Mouse (Mus musculus) spleen, postnatal 10 days (tissue): Measurements from ENCODE around the gene Bax.

ENCODE experiments used
- DNase-seq, 2 experiments: peaks; one replicate each; pipeline ENCODE4 v3.0.0; 2021 to 2022; ENCODE audit warnings: low spot score in 2 of 2

Gene Bax

GRCm38 (mm10) chr7:45456721-45457203 is 9.9 kb downstream of the Bax start:
- no peak for DNase-seq

GRCm38 (mm10) chr7:45455932-45456696 is 10.6 kb downstream of the Bax start:
- no peak for DNase-seq

GRCm38 (mm10) chr7:45454971-45455370 is 11.7 kb downstream of the Bax start:
- no peak for DNase-seq

DNA sequence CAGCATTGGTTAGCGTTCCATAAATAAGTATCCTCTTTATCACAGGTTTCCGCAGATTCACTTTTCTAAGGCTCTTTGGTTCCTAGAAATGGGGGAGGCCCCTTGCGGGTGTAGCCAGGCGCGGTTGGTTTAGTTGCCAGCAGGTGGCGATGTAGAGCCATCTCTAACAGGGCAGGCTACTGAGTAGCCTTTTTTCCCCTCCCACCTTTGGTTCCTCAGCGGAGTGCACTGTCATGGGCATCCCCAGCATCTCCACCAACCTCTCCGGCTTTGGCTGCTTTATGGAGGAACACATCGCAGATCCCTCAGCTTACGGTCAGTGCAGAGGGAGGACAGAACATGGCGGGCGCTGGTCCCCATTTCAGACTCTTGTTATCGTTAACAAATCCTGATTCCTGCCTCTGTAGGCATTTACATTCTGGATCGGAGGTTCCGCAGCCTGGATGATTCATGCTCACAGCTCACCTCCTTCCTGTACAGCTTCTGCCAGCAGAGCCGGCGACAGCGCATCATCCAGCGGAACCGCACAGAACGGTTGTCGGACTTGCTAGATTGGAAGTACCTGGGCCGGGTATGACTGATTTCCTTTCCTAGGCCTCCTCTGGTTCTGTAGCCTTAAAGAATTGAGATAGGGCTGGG is 15.2 kb downstream of the Bax start:
- DNase-seq, result peak; percentile 83 to 91

DNA sequence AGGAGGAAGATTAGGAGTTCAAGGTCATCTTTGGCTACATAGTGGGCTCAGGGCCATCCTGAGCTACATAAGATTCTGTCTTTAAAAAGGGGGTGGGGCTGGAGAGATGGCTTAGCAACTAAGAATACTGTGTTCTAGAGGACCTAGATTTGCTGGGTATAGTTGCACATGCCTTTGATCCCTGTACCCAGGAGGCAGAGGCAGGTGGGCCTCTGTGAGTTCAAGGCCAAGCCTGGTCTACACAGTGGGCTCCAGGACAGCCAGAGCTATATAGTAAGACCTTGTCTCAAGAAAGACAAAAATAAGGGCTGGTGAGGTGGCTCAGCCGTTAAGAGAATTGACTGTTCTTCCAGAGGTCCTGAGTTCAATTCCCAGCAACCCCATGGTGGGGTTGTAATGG is 16.7 kb downstream of the Bax start:
- no peak for DNase-seq

GRCm38 (mm10) chr7:45447325-45447990 is 19.2 kb downstream of the Bax start:
- no peak for DNase-seq

- no peak for DNase-seq
Measured at GRCm38 (mm10) chr7:45446589-45446988, 20.1 kb downstream of the Bax start.

- DNase-seq, result no peak
Measured at GRCm38 (mm10) chr7:45443526-45444420, 22.9 kb downstream of the Bax start.

- DNase-seq, result no peak
Measured at GRCm38 (mm10) chr7:45437521-45438276, 29.0 kb downstream of the Bax start, which contains the start of gene Ruvbl2. Gene Ruvbl2 (minus strand): TSS chr7:45438096.

DNA sequence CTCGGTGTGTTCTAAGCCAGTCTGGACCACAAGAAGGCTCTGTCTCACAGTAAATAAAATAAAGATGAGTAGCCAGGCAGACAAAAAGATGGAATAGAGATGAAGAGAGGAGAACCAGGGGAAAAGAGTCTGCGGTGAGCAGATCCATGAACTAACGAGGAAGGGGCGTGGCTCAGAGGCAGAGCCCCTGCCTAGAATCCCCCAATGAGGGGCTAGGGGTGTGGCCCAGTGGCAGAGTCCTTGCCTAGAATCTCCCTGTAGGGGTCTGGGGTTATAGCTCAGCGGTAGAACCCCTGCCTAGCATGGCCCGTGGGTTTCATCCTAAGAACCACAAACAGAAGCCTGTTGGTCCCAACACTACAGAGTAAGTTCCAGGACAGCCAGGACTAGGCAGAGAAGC is 29.7 kb downstream of the Bax start:
- no peak for DNase-seq

- DNase-seq, result no peak
Measured at GRCm38 (mm10) chr7:45436444-45436843, 30.3 kb downstream of the Bax start.

GRCm38 (mm10) chr7:45435038-45435437 is 31.7 kb downstream of the Bax start:
- DNase-seq, result no peak

GRCm38 (mm10) chr7:45434203-45435015 is 32.3 kb downstream of the Bax start, which contains the start of gene Gys1:
Gene Gys1 (plus strand): TSS chr7:45434844.
- DNase-seq, result peak; percentile 99 to 100

- no peak for DNase-seq
Measured at GRCm38 (mm10) chr7:45433835-45434202, 32.9 kb downstream of the Bax start.

DNA sequence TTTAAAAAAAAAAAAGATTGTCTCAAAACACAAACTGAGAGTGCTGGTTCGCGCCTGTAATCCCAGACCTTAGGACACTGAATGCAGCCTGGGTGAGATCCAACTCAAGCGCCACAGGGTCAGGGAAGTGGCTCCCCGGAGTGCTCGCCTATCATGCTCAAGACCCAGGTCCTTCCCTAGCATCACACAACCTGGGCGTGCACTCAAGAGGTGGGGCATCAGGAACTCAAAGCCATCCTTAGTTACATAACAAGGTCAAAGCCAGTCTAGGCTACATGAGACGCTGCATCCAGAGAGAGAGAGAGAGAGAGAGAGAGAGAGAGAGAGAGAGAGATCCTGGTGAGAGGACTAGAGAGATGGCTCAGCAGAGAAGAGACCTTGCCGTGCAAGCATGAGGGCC is 40.1 kb downstream of the Bax start:
- no peak for DNase-seq

DNA sequence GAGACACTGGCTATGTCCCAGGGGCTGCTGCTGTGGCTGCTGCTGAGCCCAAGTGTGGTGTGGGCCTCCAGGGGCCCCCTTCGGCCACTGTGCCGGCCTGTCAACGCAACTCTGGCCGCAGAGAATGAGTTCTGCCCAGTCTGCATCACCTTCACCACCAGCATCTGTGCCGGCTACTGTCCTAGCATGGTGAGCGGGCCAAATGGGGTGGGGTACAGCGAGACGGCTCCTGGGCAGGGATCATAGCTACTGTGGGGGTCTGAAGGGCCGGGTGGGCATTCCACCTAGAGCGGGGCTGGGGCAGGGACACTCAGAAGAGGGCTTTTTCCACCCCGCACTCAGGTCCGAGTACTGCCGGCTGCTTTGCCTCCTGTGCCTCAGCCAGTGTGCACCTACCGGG is 45.5 kb downstream of the Bax start:
- no peak for DNase-seq

DNA sequence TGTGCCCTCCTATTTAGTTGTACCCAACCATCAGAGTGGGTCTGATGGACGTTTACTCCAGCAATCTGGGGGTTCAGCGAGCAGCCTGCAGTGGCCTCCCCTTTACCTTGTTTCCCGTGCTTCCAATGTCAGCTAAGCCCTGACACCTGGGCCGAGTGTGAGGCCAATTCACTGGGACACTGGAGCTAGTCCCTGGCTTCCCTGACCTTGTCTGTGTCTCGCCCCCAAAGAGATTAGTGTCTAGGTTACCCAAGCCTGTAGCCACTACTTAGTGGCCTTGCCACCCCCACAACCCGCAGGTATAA is 46.1 kb downstream of the Bax start, which contains the start of gene Lhb:
Gene Lhb, plus strand, starts transcription at position 206 of the 305 bp plus-strand sequence.
- no peak for DNase-seq

DNA sequence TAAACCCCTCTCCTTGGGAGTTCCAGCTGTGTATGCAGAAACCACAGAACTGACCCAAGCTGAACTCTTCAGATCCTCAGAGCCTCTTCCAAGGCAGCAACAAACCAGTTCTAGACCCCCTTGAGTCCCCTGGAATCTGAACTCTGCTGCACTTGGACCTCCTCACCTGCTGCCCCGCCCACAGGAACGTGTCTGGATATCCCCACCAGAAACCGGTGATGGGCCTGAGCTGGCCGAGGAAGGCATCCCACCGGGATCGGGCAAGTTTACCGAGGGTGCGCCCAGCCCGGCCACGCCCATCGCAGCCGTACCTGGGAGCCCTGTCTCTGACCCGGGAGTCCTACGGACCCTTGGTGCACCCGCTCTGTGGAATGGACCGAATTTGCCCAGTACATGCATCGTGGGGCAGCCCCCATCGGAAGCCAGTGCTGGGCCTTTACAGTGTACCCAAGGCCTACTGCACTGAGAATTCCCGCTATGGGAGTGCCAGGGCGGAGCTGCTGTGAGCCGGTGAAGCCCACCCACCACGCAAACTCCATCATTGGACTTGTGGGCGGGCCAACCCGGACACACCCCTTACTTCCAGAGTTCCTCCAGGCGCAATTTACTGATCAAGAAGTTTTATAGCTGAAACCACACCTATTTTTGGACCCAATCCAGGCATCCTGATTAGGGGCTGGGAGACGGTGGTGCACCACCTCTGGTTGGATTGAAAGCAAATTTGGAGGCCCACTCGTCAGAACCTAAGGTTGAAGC is 46.7 kb downstream of the Bax start:
- DNase-seq, result no peak

- no peak for DNase-seq
Measured at GRCm38 (mm10) chr7:45417962-45418492, 48.7 kb downstream of the Bax start.
